Mouse (Mus musculus) neural tube, embryonic 13.5 days (tissue): Measurements from ENCODE around the gene Ifna1. TPM values are rescaled to one million over a fixed set of nuclear protein-coding genes. Genes with fewer than 3 reads are reported as not detected.

Experiments used
- ATAC-seq: fragments of 200-750 bp; cut with Nextera tagmentation; 2 replicates; pipeline ENCODE4 v1.8.0; 2017; ENCODE audit warnings: low read depth, mild to moderate bottlenecking, moderate TSS enrichment, moderate library complexity
- H3K27ac ChIP-seq: fragments of 300-500 bp; sonication (generic); replicated peaks from 2 replicates; pipeline ENCODE4 v1.5.1; 2015; ENCODE audit warnings: moderate library complexity, mild to moderate bottlenecking, inconsistent platforms
- H3K27me3 ChIP-seq: fragments of 300-500 bp; sonication (generic); 2 replicates; pipeline ENCODE4 v1.6.1; 2015; ENCODE audit warnings: mild to moderate bottlenecking, inconsistent platforms
- H3K36me3 ChIP-seq: fragments of 300-500 bp; sonication (generic); 2 replicates; pipeline ENCODE4 v1.6.1; 2015; ENCODE audit warnings: mild to moderate bottlenecking, inconsistent platforms
- H3K4me1 ChIP-seq: fragments of 300-500 bp; sonication (generic); replicated peaks from 2 replicates; pipeline ENCODE4 v1.6.1; 2015; ENCODE audit warnings: inconsistent platforms
- H3K4me2 ChIP-seq: fragments of 300-500 bp; sonication (generic); 2 replicates; pipeline ENCODE4 v1.6.1; 2015; ENCODE audit warnings: inconsistent platforms, mild to moderate bottlenecking, moderate library complexity
- H3K4me3 ChIP-seq: fragments of 300-500 bp; sonication (generic); 2 replicates; pipeline ENCODE4 v1.5.1; 2015; ENCODE audit warnings: mild to moderate bottlenecking, inconsistent platforms
- H3K9ac ChIP-seq: fragments of 300-500 bp; sonication (generic); 2 replicates; pipeline ENCODE4 v1.6.1; 2015; ENCODE audit warnings: moderate library complexity, mild to moderate bottlenecking, inconsistent platforms
- H3K9me3 ChIP-seq: fragments of 300-500 bp; sonication (generic); 2 replicates; pipeline ENCODE4 v1.6.1; 2016; ENCODE audit warnings: inconsistent platforms
- WGBS: fragments of 180-500 bp; shearing (Covaris S2); methylation state at CpG from one replicate; pipeline ENCODE4 v1.1.7; 2015; 5-methylcytosine and 5-hydroxymethylcytosine counted together
- polyA plus RNA-seq: library from polyadenylated mRNA; unstranded; fragments of >200 nt; fragmentation: Nextera tagmentation; extraction: Ambion mirVana; gene quantifications from 2 replicates; pipeline ENCODE4 v1.2.1, GENCODE M21; 2015

The Ifna1 gene
- polyA plus RNA-seq, 1 experiment from 2014 or later, result not detected

DNA sequence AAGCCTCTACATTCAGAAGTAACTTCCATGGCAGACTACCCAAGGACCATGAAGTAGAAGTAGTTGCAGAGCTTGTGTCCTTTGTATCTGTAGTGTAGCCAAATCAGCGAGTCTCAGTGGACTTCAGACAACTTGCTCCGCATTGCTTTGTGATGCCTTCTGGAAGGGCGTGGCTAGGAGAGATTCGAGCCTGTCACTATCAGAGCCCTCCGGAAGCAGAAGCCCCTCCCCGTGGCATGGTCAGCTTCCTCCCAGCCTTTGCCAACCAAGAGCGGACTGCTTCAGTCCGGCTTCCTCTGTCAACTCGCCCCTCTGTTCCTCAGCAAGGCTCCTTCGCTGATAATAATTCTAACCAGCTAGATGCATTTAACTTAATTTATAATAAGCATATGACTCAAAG, 28.4 kb downstream of the Ifna1 start:
- WGBS, result 41% methylated on average over 10 of the region's 10 CpGs
- Histone ChIP-seq H3K36me3 (no peaks in the 10 kb centered on the region), H3K4me3 (no peak overlapping the region), H3K9me3 (no peaks in the 10 kb centered on the region), H3K4me2 (no peak overlapping the region), H3K4me1 (no peaks in the 10 kb centered on the region), H3K27me3 (no peaks in the 10 kb centered on the region), H3K9ac (no peak overlapping the region), H3K27ac (no peak overlapping the region)
- ATAC-seq, result no peak

GRCm38 (mm10) chr4:88878772-88879171, 28.9 kb downstream of the Ifna1 start:
- no peak for ATAC-seq
- Histone ChIP-seq H3K4me3 (no peak overlapping the region), H3K4me2 (no peak overlapping the region), H3K9me3 (no peaks in the 10 kb centered on the region), H3K27me3 (no peaks in the 10 kb centered on the region), H3K4me1 (no peaks in the 10 kb centered on the region), H3K36me3 (no peaks in the 10 kb centered on the region), H3K27ac (no peak overlapping the region), H3K9ac (no peak overlapping the region)
- 80% methylated on average over 4 of the region's 4 CpGs for WGBS

DNA sequence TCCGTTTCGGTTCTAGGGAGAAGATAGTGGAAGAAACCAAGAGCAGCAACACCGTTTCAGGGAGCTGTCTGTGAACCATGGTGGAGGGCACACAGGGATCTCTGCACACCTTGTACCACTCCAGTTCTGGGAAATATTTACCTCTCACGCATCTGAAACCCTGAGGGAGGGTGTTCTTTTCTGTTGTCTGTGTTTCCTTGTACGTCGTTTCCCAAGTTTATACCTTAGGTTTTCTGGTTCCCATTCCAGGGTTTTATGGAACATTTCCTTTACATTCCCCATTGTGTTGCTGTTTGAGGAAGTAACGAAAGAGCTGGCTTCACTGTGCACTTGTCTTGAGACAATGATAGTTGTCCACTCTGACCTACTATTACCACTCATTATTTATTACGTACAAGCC, 30.2 kb downstream of the Ifna1 start, which contains the start of gene Ifne:
Ifne (minus strand) TSS at position 101 of the 400 bp plus-strand sequence.
- Histone ChIP-seq H3K4me1 (no peaks in the 10 kb centered on the region), H3K36me3 (no peaks in the 10 kb centered on the region), H3K9me3 (no peaks in the 10 kb centered on the region), H3K4me2 (no peak within 1 kb of the TSS), H3K27ac (no peak within 1 kb of the TSS), H3K9ac (no peak within 1 kb of the TSS), H3K27me3 (no peaks in the 10 kb centered on the region), H3K4me3 (no peak within 1 kb of the TSS)
- 78% methylated on average over 8 of the region's 8 CpGs for WGBS
- ATAC-seq, result no peak

GRCm38 (mm10) chr4:88888236-88888635, 38.3 kb downstream of the Ifna1 start:
- Histone ChIP-seq H3K27ac (no peak overlapping the region), H3K4me1 (no peaks in the 10 kb centered on the region), H3K4me3 (no peak overlapping the region), H3K9me3 (no peaks in the 10 kb centered on the region), H3K36me3 (no peaks in the 10 kb centered on the region), H3K27me3 (no peaks in the 10 kb centered on the region), H3K4me2 (no peak overlapping the region), H3K9ac (no peak overlapping the region)
- no peak for ATAC-seq

GRCm38 (mm10) chr4:88893201-88893754, 43.4 kb downstream of the Ifna1 start:
- ATAC-seq, result no peak
- Histone ChIP-seq H3K4me1 (no peaks in the 10 kb centered on the region), H3K36me3 (no peaks in the 10 kb centered on the region), H3K4me2 (no peak overlapping the region), H3K4me3 (no peak overlapping the region), H3K27me3 (no peaks in the 10 kb centered on the region), H3K9ac (no peak overlapping the region), H3K9me3 (no peaks in the 10 kb centered on the region), H3K27ac (no peak overlapping the region)

Other genes starting within 250 kb of the Ifna1 start
- gene Ifna12, start 246.7 kb upstream of the Ifna1 start, polyA plus RNA-seq, result not detected in 2 replicates
- not detected in 2 replicates for gene C87499, start 215.7 kb upstream of the Ifna1 start, polyA plus RNA-seq
- gene Ifna13, start 205.6 kb upstream of the Ifna1 start, polyA plus RNA-seq, result not detected in 2 replicates
- not detected in 2 replicates for gene Ifna16, start 173.2 kb upstream of the Ifna1 start, polyA plus RNA-seq
- gene Ifna2, start 166.2 kb upstream of the Ifna1 start, polyA plus RNA-seq, result not detected in 2 replicates
- not detected in 2 replicates for gene Ifnab, start 158.7 kb upstream of the Ifna1 start, polyA plus RNA-seq
- gene Gm26566, start 128.3 kb upstream of the Ifna1 start, polyA plus RNA-seq, result 1.3 and 1.5 TPM in 2 replicates
- 126 and 128 TPM in 2 replicates for gene Klhl9, start 127.6 kb upstream of the Ifna1 start, polyA plus RNA-seq
- gene Gm13271, start 95.2 kb upstream of the Ifna1 start, polyA plus RNA-seq, result not detected in 2 replicates
- not detected in 2 replicates for gene Gm13283, start 90.0 kb upstream of the Ifna1 start, polyA plus RNA-seq
- gene Gm13290, start 76.3 kb upstream of the Ifna1 start, polyA plus RNA-seq, result not detected in 2 replicates
- gene Gm13289, start 73.2 kb upstream of the Ifna1 start, polyA plus RNA-seq, result not detected in 2 replicates
- not detected in 2 replicates for gene Gm13272, start 70.2 kb upstream of the Ifna1 start, polyA plus RNA-seq
- not detected in 2 replicates for gene Ifnz, start 68.0 kb upstream of the Ifna1 start, polyA plus RNA-seq
- not detected in 2 replicates for gene Gm13276, start 64.4 kb upstream of the Ifna1 start, polyA plus RNA-seq
- gene Gm13277, start 61.5 kb upstream of the Ifna1 start, polyA plus RNA-seq, result not detected in 2 replicates
- not detected in 2 replicates for gene Gm13278, start 58.5 kb upstream of the Ifna1 start, polyA plus RNA-seq
- gene Gm13275, start 55.6 kb upstream of the Ifna1 start, polyA plus RNA-seq, result not detected in 2 replicates
- not detected in 2 replicates for gene Gm13279, start 52.7 kb upstream of the Ifna1 start, polyA plus RNA-seq
- 0.32 TPM in 1 of 2 replicates, not detected in the other for gene Gm13285, start 50.4 kb upstream of the Ifna1 start, polyA plus RNA-seq
- not detected in 2 replicates for gene Gm13287, start 46.8 kb upstream of the Ifna1 start, polyA plus RNA-seq
- gene Gm13288, start 44.6 kb upstream of the Ifna1 start, polyA plus RNA-seq, result not detected in 2 replicates
- not detected in 2 replicates for gene Ifna7, start 33.9 kb upstream of the Ifna1 start, polyA plus RNA-seq
- not detected in 2 replicates for gene Ifna11, start 30.1 kb upstream of the Ifna1 start, polyA plus RNA-seq
- not detected in 2 replicates for gene Ifna6, start 22.7 kb upstream of the Ifna1 start, polyA plus RNA-seq
- not detected in 2 replicates for gene Ifna5, start 14.6 kb upstream of the Ifna1 start, polyA plus RNA-seq
- gene Ifna4, start 8.2 kb upstream of the Ifna1 start, polyA plus RNA-seq, result not detected in 2 replicates
- gene Ifne, start 30.1 kb downstream of the Ifna1 start, polyA plus RNA-seq, result not detected in 2 replicates